Mouse (Mus musculus) midbrain, embryonic 16.5 days (tissue): ENCODE results near the gene Vmn1r3. TPM values are rescaled to one million over a fixed set of nuclear protein-coding genes. Genes with fewer than 3 reads are reported as not detected.
"Not testable (repeated sequence)": the region's sequence is repeated elsewhere in the genome, so short reads cannot be mapped to it uniquely, and the experiment has no call there.

ENCODE experiments used
- ATAC-seq: fragments of 200-750 bp; cut with Nextera tagmentation; 2 replicates; pipeline ENCODE4 v1.8.0; 2017; ENCODE audit warnings: moderate TSS enrichment
- H3K27ac ChIP-seq: fragments of 300-500 bp; sonication (generic); 2 replicates; pipeline ENCODE4 v1.5.1; 2014; ENCODE audit warnings: mild to moderate bottlenecking, low read length, mixed read lengths
- H3K27me3 ChIP-seq: fragments of 300-500 bp; sonication (generic); 2 replicates; pipeline ENCODE4 v1.6.1; 2014; ENCODE audit warnings: low read depth, low read length, mixed read lengths; ENCODE audit not compliant: control insufficient read depth, insufficient read depth
- H3K36me3 ChIP-seq: fragments of 300-500 bp; sonication (generic); 2 replicates; pipeline ENCODE4 v1.6.1; 2014; ENCODE audit warnings: mild to moderate bottlenecking, low read length, moderate library complexity, mixed read lengths; ENCODE audit not compliant: control insufficient read depth, insufficient read depth
- H3K4me1 ChIP-seq: fragments of 300-500 bp; sonication (generic); 2 replicates; pipeline ENCODE4 v1.6.1; 2014; ENCODE audit warnings: mild to moderate bottlenecking, low read length, mixed read lengths; ENCODE audit not compliant: control insufficient read depth, insufficient read depth
- H3K4me2 ChIP-seq: fragments of 300-500 bp; sonication (generic); 2 replicates; pipeline ENCODE4 v1.6.1; 2014; ENCODE audit warnings: mild to moderate bottlenecking, low read length, mixed read lengths
- H3K4me3 ChIP-seq: fragments of 300-500 bp; sonication (generic); 2 replicates; pipeline ENCODE4 v1.5.1; 2014; ENCODE audit warnings: low read depth, mild to moderate bottlenecking, low read length, moderate library complexity, mixed read lengths
- H3K9ac ChIP-seq: fragments of 300-500 bp; sonication (generic); 2 replicates; pipeline ENCODE4 v1.6.1; 2014; ENCODE audit warnings: low read depth, low read length, mixed read lengths
- H3K9me3 ChIP-seq: fragments of 300-500 bp; sonication (generic); replicated peaks from 2 replicates; pipeline ENCODE4 v1.6.1; 2014; ENCODE audit warnings: mild to moderate bottlenecking, low read length, mixed read lengths; ENCODE audit not compliant: control insufficient read depth, poor library complexity, severe bottlenecking
- WGBS: fragments of 180-500 bp; shearing (Covaris S2); extraction: QIAGEN DNeasy Blood & Tissue Kit; methylation state at CpG from one replicate; pipeline ENCODE4 v1.1.7; 2014; 5-methylcytosine and 5-hydroxymethylcytosine counted together
- polyA plus RNA-seq: library from polyadenylated mRNA; unstranded; fragments of >200 nt; fragmentation: Nextera tagmentation; extraction: Ambion mirVana; gene quantifications from 2 replicates; pipeline ENCODE4 v1.2.1, GENCODE M21; 2015

Gene Vmn1r3
- polyA plus RNA-seq, 1 experiment from 2014 or later = not detected

- Histone ChIP-seq H3K27ac (no peak overlapping the region), H3K9ac (no peak overlapping the region), H3K36me3 (no peaks in the 10 kb centered on the region), H3K4me2 (no peak overlapping the region), H3K4me1 (no peaks in the 10 kb centered on the region), H3K4me3 (no peak overlapping the region), H3K9me3 (peaks cover 13% of the 10 kb centered on the region), H3K27me3 (no peaks in the 10 kb centered on the region)
- WGBS = 94% methylated on average over 4 of the region's 4 CpGs
- ATAC-seq = no peak
These were observed 20.1 kb downstream of the Vmn1r3 start for GRCm38 (mm10) chr4:3165046-3165445.

DNA sequence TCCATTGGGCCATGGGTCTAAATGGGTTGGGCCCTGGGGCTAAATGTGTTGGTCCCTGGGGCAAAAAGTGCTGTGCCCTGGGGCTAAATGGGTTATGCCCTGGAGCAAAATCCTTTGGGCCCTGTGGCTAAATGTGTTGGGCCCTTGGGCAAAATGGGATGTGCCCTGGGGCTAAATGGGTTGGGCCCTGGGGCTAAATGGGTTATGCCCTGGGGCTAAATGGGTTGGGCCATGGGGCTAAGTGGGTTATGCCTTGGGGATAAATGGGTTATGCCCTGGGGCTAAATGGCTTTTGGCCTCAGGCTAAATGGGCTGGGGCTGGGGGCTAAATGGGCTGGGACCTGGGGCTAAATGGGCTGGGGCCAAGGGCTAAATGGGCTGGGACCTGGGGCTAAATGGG, 20.7 kb downstream of the Vmn1r3 start:
- not testable (repeated sequence) for H3K9ac ChIP-seq, H3K4me1 ChIP-seq, H3K27me3 ChIP-seq, H3K4me3 ChIP-seq, H3K27ac ChIP-seq, ATAC-seq, H3K36me3 ChIP-seq, H3K4me2 ChIP-seq
- H3K9me3 ChIP-seq = peaks cover 13% of the 10 kb centered on the region

GRCm38 (mm10) chr4:3153320-3153719, 31.8 kb downstream of the Vmn1r3 start:
- not testable (repeated sequence) for H3K4me1 ChIP-seq, H3K9me3 ChIP-seq, H3K4me3 ChIP-seq, H3K9ac ChIP-seq, H3K27me3 ChIP-seq, ATAC-seq, H3K36me3 ChIP-seq, H3K4me2 ChIP-seq, H3K27ac ChIP-seq
- WGBS = 76% methylated on average over 2 of the region's 2 CpGs

GRCm38 (mm10) chr4:3147926-3148325, 37.2 kb downstream of the Vmn1r3 start:
- not testable (repeated sequence) for H3K4me1 ChIP-seq, H3K36me3 ChIP-seq, H3K27me3 ChIP-seq, H3K4me3 ChIP-seq, H3K4me2 ChIP-seq, H3K9ac ChIP-seq, H3K9me3 ChIP-seq, ATAC-seq, H3K27ac ChIP-seq
- WGBS = no CpG with 5 or more reads among the region's 3 CpGs

Other genes with a start within 250 kb of the Vmn1r3 start
- gene Vmn1r2, start 18.0 kb downstream of the Vmn1r3 start, polyA plus RNA-seq = not detected in 2 replicates